Mouse (Mus musculus): ENCODE results near the gene Fermt3. TPM values are rescaled to one million over a fixed set of nuclear protein-coding genes. Genes with fewer than 3 reads are reported as not detected.

Gene Fermt3
- total RNA-seq, 2 experiments from 2014 or later: 2.0 to 2.2 TPM

- intact Hi-C loops (cut with DNase I; ENCODE audit: low total_unique reads): no loop called here
- DNase-seq: peak; percentile 99
Measured at GRCm38 (mm10) chr19:7039841-7040636, 20.8 kb upstream of the Fermt3 start, which contains the start of gene Stip1. TSS of gene Stip1 (minus strand) at chr19:7039967.

- intact Hi-C loops (cut with DNase I; ENCODE audit: low total_unique reads): no loop called here
- peak; percentile 42 for DNase-seq
Measured at GRCm38 (mm10) chr19:7039088-7039720, 19.9 kb upstream of the Fermt3 start.

- intact Hi-C loops (cut with DNase I; ENCODE audit: low total_unique reads): no loop called here
- DNase-seq: no peak
Measured at GRCm38 (mm10) chr19:7034006-7034405, 14.7 kb upstream of the Fermt3 start.

- intact Hi-C loops (cut with DNase I; ENCODE audit: low total_unique reads): no loop called here
- no peak for DNase-seq
Measured at GRCm38 (mm10) chr19:7029531-7029930, 10.3 kb upstream of the Fermt3 start.

GRCm38 (mm10) chr19:7020224-7020641 lies 964 bp upstream of the Fermt3 start:
- intact Hi-C loops (cut with DNase I; ENCODE audit: low total_unique reads): no loop called here
- DNase-seq: no peak

GRCm38 (mm10) chr19:7018546-7018945 lies 723 bp downstream of the Fermt3 start:
- intact Hi-C loops (cut with DNase I; ENCODE audit: low total_unique reads): no loop called here
- DNase-seq: no peak

GRCm38 (mm10) chr19:7017541-7018457 lies 1.5 kb downstream of the Fermt3 start:
- DNase-seq: no peak
- intact Hi-C loops (cut with DNase I; ENCODE audit: low total_unique reads): no loop called here

- no peak for DNase-seq
- intact Hi-C loops (cut with DNase I; ENCODE audit: low total_unique reads): no loop called here
Measured at GRCm38 (mm10) chr19:7014481-7015135, 4.7 kb downstream of the Fermt3 start.

GRCm38 (mm10) chr19:7013984-7014383 lies 5.3 kb downstream of the Fermt3 start:
- no peak for DNase-seq
- intact Hi-C loops (cut with DNase I; ENCODE audit: low total_unique reads): no loop called here

- no peak for DNase-seq
- intact Hi-C loops (cut with DNase I; ENCODE audit: low total_unique reads): no loop called here
Measured at GRCm38 (mm10) chr19:7012426-7012825, 6.8 kb downstream of the Fermt3 start.

GRCm38 (mm10) chr19:7006892-7007593 lies 12.2 kb downstream of the Fermt3 start:
- intact Hi-C loops (cut with DNase I; ENCODE audit: low total_unique reads): no loop called here
- DNase-seq: no peak

- DNase-seq: no peak
- intact Hi-C loops (cut with DNase I; ENCODE audit: low total_unique reads): no loop called here
Measured at GRCm38 (mm10) chr19:6999360-7000063, 19.8 kb downstream of the Fermt3 start.

- intact Hi-C loops (cut with DNase I; ENCODE audit: low total_unique reads): no loop called here
- DNase-seq: no peak
Measured at GRCm38 (mm10) chr19:6997721-6998290, 21.5 kb downstream of the Fermt3 start.

GRCm38 (mm10) chr19:6996006-6996405 lies 23.3 kb downstream of the Fermt3 start, which contains the start of the genes Nudt22 and Trpt1:
TSS of gene Nudt22 (minus strand) at chr19:6996117.
TSS of gene Trpt1 (plus strand) at chr19:6996131.
- intact Hi-C loops (cut with DNase I; ENCODE audit: low total_unique reads): no loop called here

GRCm38 (mm10) chr19:6995255-6995991 lies 23.8 kb downstream of the Fermt3 start:
- no peak for DNase-seq
- intact Hi-C loops (cut with DNase I; ENCODE audit: low total_unique reads): no loop called here

More at GRCm38 (mm10) chr19:6996006-6996405, 23.3 kb downstream of the Fermt3 start, which contains the start of the genes Nudt22 and Trpt1:
- DNase-seq: peak; percentile 90

- intact Hi-C loops (cut with DNase I; ENCODE audit: low total_unique reads): no loop called here
- no peak for DNase-seq
Measured at GRCm38 (mm10) chr19:6994489-6994888, 24.8 kb downstream of the Fermt3 start.

GRCm38 (mm10) chr19:6994002-6994401 lies 25.3 kb downstream of the Fermt3 start:
- intact Hi-C loops (cut with DNase I; ENCODE audit: low total_unique reads): no loop called here
- no peak for DNase-seq
